Mouse (Mus musculus) adrenal gland, adult 8-10 months (tissue): ENCODE data around the gene Tiam2. TPM values are rescaled to one million over a fixed set of nuclear protein-coding genes. Genes with fewer than 3 reads are reported as not detected.

Source experiments
- DNase-seq: peaks from one replicate; pipeline ENCODE4 v3.0.0; 2022
- total RNA-seq, 4 experiments: library from RNA; stranded (reverse); gene quantifications; 2 replicates each; pipeline ENCODE4 v1.2.4; 2022

The Tiam2 gene
- total RNA-seq, 4 experiments from 2014 or later: 17.3 to 46.1 (median 32.0) TPM

- peak; percentile 64 for DNase-seq
Observed at GRCm38 (mm10) chr17:3570876-3571275, 244.5 kb downstream of the Tiam2 start.

Other genes starting within 250 kb of the Tiam2 start
- 10 to 100 TPM; 40.4 to 63.9 (median 50.9) TPM for gene Scaf8, start 211.6 kb upstream of the Tiam2 start, total RNA-seq
- under 1 TPM in 2 of 4 experiments, not detected in 2; 0.45 to 0.77 TPM for gene Cldn20, start 206.0 kb downstream of the Tiam2 start, total RNA-seq
- 10 to 100 TPM; 12.3 to 14.2 (median 13.2) TPM for gene Tfb1m, start 231.2 kb downstream of the Tiam2 start, total RNA-seq